Mouse (Mus musculus): ENCODE data around the gene Ooep. TPM values are rescaled to one million over a fixed set of nuclear protein-coding genes. Genes with fewer than 3 reads are reported as not detected.

Ooep gene
- total and polyA plus RNA-seq, 3 experiments, result not detected

- no peak for TF ChIP-seq GABPA (IDR thresholded peaks at IDR 0.05; ENCODE audit: insufficient replicate concordance, low read depth, low read length)
- peaks cover 5% of the 10 kb centered on the region for H3K9me3 ChIP-seq (replicated peaks; ENCODE audit: low read length)
- H3K79me2 ChIP-seq (replicated peaks; ENCODE audit: control insufficient read depth, extremely low read depth, insufficient read depth, poor library complexity, severe bottlenecking), result no peaks in the 10 kb centered on the region
- H3K4me1 ChIP-seq (ENCODE audit: control insufficient read depth in 1 of 2, insufficient read depth in 2 of 2), result no peaks in the 10 kb centered on the region
- H3K27ac ChIP-seq (ENCODE audit: insufficient read depth, low read depth), result no peak overlapping the region
- no peak for DNase-seq (ENCODE audit: extremely low read depth)
- no peak overlapping the region for H3K4me3 ChIP-seq (replicated peaks in 1 of 3; ENCODE audit: low read depth in 2 of 3, low read length in 2 of 3, poor library complexity in 1 of 3)
- dilution Hi-C loops (cut with MboI; ENCODE audit: extremely low pct_ligation_motif_present, extremely low pct_unique_long_range_greater_than_20kb, low sequenced_read_pairs), result no loop called here
- H3K27me3 ChIP-seq (replicated peaks), result peaks cover 11% of the 10 kb centered on the region
- no peak overlapping the region for H3K4me2 ChIP-seq (ENCODE audit: insufficient read depth, low read depth, poor library complexity, severe bottlenecking)
- H3K9ac ChIP-seq (ENCODE audit: insufficient read depth, low read depth), result no peak overlapping the region
- in situ Hi-C loops (cut with MboI; ENCODE audit: low pct_ligation_motif_present, low pct_unique_long_range_greater_than_20kb, low sequenced_read_pairs), result no loop called here
- no peaks in the 10 kb centered on the region for H3K36me3 ChIP-seq (replicated peaks in 1 of 2; ENCODE audit: control insufficient read depth in 1 of 2, insufficient read depth in 1 of 2, low read length in 1 of 2)
These were observed 16.1 kb upstream of the Ooep start for GRCm38 (mm10) chr9:78394602-78395001.

GRCm38 (mm10) chr9:78393741-78394140 lies 15.2 kb upstream of the Ooep start:
- peaks cover 11% of the 10 kb centered on the region for H3K27me3 ChIP-seq (replicated peaks)
- H3K9ac ChIP-seq (ENCODE audit: insufficient read depth, low read depth), result no peak overlapping the region
- peaks cover 5% of the 10 kb centered on the region for H3K9me3 ChIP-seq (replicated peaks; ENCODE audit: low read length)
- no peaks in the 10 kb centered on the region for H3K4me1 ChIP-seq (ENCODE audit: control insufficient read depth in 1 of 2, insufficient read depth in 2 of 2)
- no peaks in the 10 kb centered on the region for H3K36me3 ChIP-seq (replicated peaks in 1 of 2; ENCODE audit: control insufficient read depth in 1 of 2, insufficient read depth in 1 of 2, low read length in 1 of 2)
- H3K4me2 ChIP-seq (ENCODE audit: insufficient read depth, low read depth, poor library complexity, severe bottlenecking), result no peak overlapping the region
- no peak overlapping the region for H3K27ac ChIP-seq (ENCODE audit: insufficient read depth, low read depth)
- in situ Hi-C loops (cut with MboI; ENCODE audit: low pct_ligation_motif_present, low pct_unique_long_range_greater_than_20kb, low sequenced_read_pairs) (no loop called here), dilution Hi-C loops (cut with MboI; ENCODE audit: extremely low pct_ligation_motif_present, extremely low pct_unique_long_range_greater_than_20kb, low sequenced_read_pairs) (no loop called here)
- TF ChIP-seq USF2 (conservative IDR thresholded peaks at IDR 0.05; ENCODE audit: low read depth, low read length) (no peak), ELF1 (IDR thresholded peaks at IDR 0.05; ENCODE audit: low read depth, low read length) (no peak), ZMIZ1 (IDR thresholded peaks at IDR 0.05; ENCODE audit: low read depth, low read length) (no peak), SMC3 (IDR thresholded peaks at IDR 0.05; ENCODE audit: low read depth, low read length) (no peak), EP300 (IDR thresholded peaks at IDR 0.05; ENCODE audit: low read length) (no peak), MAFK (IDR thresholded peaks at IDR 0.05; ENCODE audit: insufficient replicate concordance, low read length) (no peak), ZKSCAN1 (IDR thresholded peaks at IDR 0.05; ENCODE audit: borderline replicate concordance, low read depth, low read length) (no peak), GABPA (IDR thresholded peaks at IDR 0.05; ENCODE audit: insufficient replicate concordance, low read depth, low read length) (no peak), CHD2 (IDR thresholded peaks at IDR 0.05; ENCODE audit: low read length) (no peak), USF1 (IDR thresholded peaks at IDR 0.05; ENCODE audit: low read depth, low read length) (no peak), NELFE (IDR thresholded peaks at IDR 0.05; ENCODE audit: low read depth, low read length) (no peak), JUN (IDR thresholded peaks at IDR 0.05; ENCODE audit: insufficient read depth, low read depth, low read length) (no peak), CHD1 (IDR thresholded peaks at IDR 0.05; ENCODE audit: low read depth, low read length) (no peak), POLR2A (IDR thresholded peaks at IDR 0.05; ENCODE audit: low read depth, low read length) (no peak), MAX (IDR thresholded peaks at IDR 0.05; ENCODE audit: low read length) (no peak), E2F4 (IDR thresholded peaks at IDR 0.05; ENCODE audit: insufficient replicate concordance, low read depth, low read length) (no peak), MYC (IDR thresholded peaks at IDR 0.05; ENCODE audit: low read depth, low read length) (no peak), MAZ (IDR thresholded peaks at IDR 0.05; ENCODE audit: low read depth, low read length) (no peak), POLR2AphosphoS2 (IDR thresholded peaks at IDR 0.05; ENCODE audit: low read depth, low read length) (no peak), MEF2A (IDR thresholded peaks at IDR 0.05; ENCODE audit: borderline replicate concordance, low read depth, low read length) (no peak)
- H3K4me3 ChIP-seq (replicated peaks in 1 of 3; ENCODE audit: low read depth in 2 of 3, low read length in 2 of 3, poor library complexity in 1 of 3), result no peak overlapping the region
- H3K79me2 ChIP-seq (replicated peaks; ENCODE audit: control insufficient read depth, extremely low read depth, insufficient read depth, poor library complexity, severe bottlenecking), result no peaks in the 10 kb centered on the region
- no peak for DNase-seq (ENCODE audit: extremely low read depth)

Measured in CH12.LX (cell line).